Mouse (Mus musculus): Measurements from ENCODE around the gene Slc5a2. TPM values are rescaled to one million over a fixed set of nuclear protein-coding genes. Genes with fewer than 3 reads are reported as not detected.

Slc5a2 gene
- total and polyA plus RNA-seq, 3 experiments: 0.21 TPM; not detected in 2

DNA sequence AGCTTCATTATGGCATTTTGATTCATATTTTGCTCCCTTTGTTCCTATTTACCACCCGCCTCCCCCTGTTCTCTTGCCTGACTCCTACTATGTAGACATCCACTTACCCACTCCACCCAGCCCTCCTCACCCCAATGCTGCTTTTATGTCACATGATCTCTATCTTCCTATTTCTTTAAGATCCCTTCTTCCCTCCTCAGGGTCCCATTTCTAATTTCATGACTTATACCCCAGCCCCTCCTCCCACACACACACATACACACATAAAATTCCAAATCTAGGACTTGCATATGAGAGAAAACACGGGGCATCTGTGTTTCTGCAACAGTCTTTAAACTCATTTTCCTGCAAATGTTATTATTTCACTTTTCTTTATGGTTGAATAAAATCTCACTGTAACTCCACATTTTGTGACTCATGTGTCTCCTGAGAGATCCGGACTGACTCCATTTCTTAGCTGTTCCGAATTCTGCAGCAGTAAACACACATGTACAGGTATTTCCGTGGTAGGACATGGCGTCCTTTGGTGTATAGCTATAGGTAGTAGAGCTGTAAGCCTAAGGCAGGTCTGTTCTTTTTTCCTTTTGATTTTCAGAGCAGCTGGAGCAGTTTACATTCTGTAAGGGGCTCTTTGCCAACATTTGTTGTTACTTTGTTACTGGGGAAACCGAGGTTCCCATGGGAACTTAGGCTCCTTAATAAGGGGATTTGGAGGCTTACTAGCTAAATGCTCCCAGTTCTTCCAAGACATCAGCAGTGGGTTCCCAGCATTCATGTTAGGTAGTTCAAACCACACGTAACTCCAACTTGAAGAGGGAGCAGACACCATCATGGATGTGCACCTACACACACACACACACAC is 33.3 kb downstream of the Slc5a2 start:
- H3K9ac ChIP-seq (ENCODE audit: insufficient read depth, low read depth): peak overlapping the region; percentile 72; the same call in 1 of the 2 replicates
- in situ Hi-C loops (cut with MboI; ENCODE audit: low pct_ligation_motif_present, low pct_unique_long_range_greater_than_20kb, low sequenced_read_pairs): no loop called here
- H3K36me3 ChIP-seq (replicated peaks in 1 of 2; ENCODE audit: control insufficient read depth in 1 of 2, insufficient read depth in 1 of 2, low read length in 1 of 2): peaks cover 0 to 15% of the 10 kb centered on the region in 2 experiments
- peak overlapping the region; percentile 88; the same call in 1 of the 2 replicates for H3K4me2 ChIP-seq (ENCODE audit: insufficient read depth, low read depth, poor library complexity, severe bottlenecking)
- no peaks in the 10 kb centered on the region for H3K9me3 ChIP-seq (replicated peaks; ENCODE audit: low read length)
- peak overlapping the region; percentile 60 to 80 (median 74) for H3K4me3 ChIP-seq (replicated peaks in 1 of 3; ENCODE audit: low read depth in 2 of 3, low read length in 2 of 3, poor library complexity in 1 of 3)
- peaks cover 29% of the 10 kb centered on the region for H3K27me3 ChIP-seq (replicated peaks)
- TF ChIP-seq MEF2A (IDR thresholded peaks at IDR 0.05; ENCODE audit: borderline replicate concordance, low read depth, low read length): no peak
- TF ChIP-seq SIN3A (IDR thresholded peaks at IDR 0.05; ENCODE audit: low read length): no peak
- no peak for TF ChIP-seq TCF12 (IDR thresholded peaks at IDR 0.05; ENCODE audit: low read depth, low read length)
- no peak for TF ChIP-seq JUN (IDR thresholded peaks at IDR 0.05; ENCODE audit: insufficient read depth, low read depth, low read length)
- no peak for TF ChIP-seq TBP (conservative IDR thresholded peaks at IDR 0.05; ENCODE audit: low read depth, low read length)
- TF ChIP-seq HCFC1 (IDR thresholded peaks at IDR 0.05; ENCODE audit: low read depth, low read length): no peak
- TF ChIP-seq USF2 (conservative IDR thresholded peaks at IDR 0.05; ENCODE audit: low read depth, low read length): no peak
- TF ChIP-seq GABPA (IDR thresholded peaks at IDR 0.05; ENCODE audit: insufficient replicate concordance, low read depth, low read length): no peak
- no peak for TF ChIP-seq BHLHE40 (IDR thresholded peaks at IDR 0.05; ENCODE audit: low read depth, low read length)
- dilution Hi-C loops (cut with MboI; ENCODE audit: extremely low pct_ligation_motif_present, extremely low pct_unique_long_range_greater_than_20kb, low sequenced_read_pairs): no loop called here
- no peak for DNase-seq (ENCODE audit: extremely low read depth)
- H3K79me2 ChIP-seq (replicated peaks; ENCODE audit: control insufficient read depth, extremely low read depth, insufficient read depth, poor library complexity, severe bottlenecking): no peaks in the 10 kb centered on the region
- H3K4me1 ChIP-seq (ENCODE audit: control insufficient read depth in 1 of 2, insufficient read depth in 2 of 2): peaks cover 4 to 20% of the 10 kb centered on the region in 2 experiments; a peak in 3 of 4 replicates
- H3K27ac ChIP-seq (ENCODE audit: insufficient read depth, low read depth): no peak overlapping the region

DNA sequence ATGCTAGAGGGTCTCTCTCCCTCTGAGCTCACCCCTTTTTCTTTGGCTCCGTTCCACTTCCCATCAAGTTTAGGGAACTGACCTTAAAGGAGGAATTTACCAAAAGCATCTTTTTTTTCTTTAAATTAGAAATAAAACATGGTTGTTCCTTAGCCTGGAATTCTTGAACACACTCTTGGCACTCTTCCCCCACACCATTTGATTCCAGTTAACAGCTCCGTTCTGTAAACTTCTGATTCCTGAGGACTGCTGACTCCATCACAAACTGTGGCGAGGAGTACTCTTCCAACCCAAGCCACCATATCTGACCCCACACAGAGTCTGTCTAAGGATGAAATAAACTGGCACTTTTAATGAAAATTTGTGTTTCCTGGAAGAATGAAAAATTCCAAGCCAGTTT is 35.5 kb downstream of the Slc5a2 start:
- no peak for TF ChIP-seq CTCF (conservative IDR thresholded peaks at IDR 0.05 in 1 of 2, IDR thresholded peaks at IDR 0.05 in 1 of 2; ENCODE audit: low read depth in 2 of 2, low read length in 2 of 2)
- no peak for TF ChIP-seq MXI1 (IDR thresholded peaks at IDR 0.05; ENCODE audit: low read depth, low read length)
- no peak for TF ChIP-seq NELFE (IDR thresholded peaks at IDR 0.05; ENCODE audit: low read depth, low read length)
- no peak for TF ChIP-seq JUN (IDR thresholded peaks at IDR 0.05; ENCODE audit: insufficient read depth, low read depth, low read length)
- TF ChIP-seq PAX5 (IDR thresholded peaks at IDR 0.05; ENCODE audit: low read length): no peak
- TF ChIP-seq ZC3H11A (IDR thresholded peaks at IDR 0.05; ENCODE audit: low read depth, low read length): no peak
- no peak for TF ChIP-seq RCOR1 (conservative IDR thresholded peaks at IDR 0.05; ENCODE audit: low read depth, low read length)
- TF ChIP-seq GABPA (IDR thresholded peaks at IDR 0.05; ENCODE audit: insufficient replicate concordance, low read depth, low read length): no peak
- TF ChIP-seq ETS1 (conservative IDR thresholded peaks at IDR 0.05; ENCODE audit: low read depth, low read length): no peak
- TF ChIP-seq IRF4 (IDR thresholded peaks at IDR 0.05; ENCODE audit: low read depth, low read length): no peak
- TF ChIP-seq ZKSCAN1 (IDR thresholded peaks at IDR 0.05; ENCODE audit: borderline replicate concordance, low read depth, low read length): no peak
- no peak for TF ChIP-seq NRF1 (IDR thresholded peaks at IDR 0.05; ENCODE audit: low read depth, low read length)
- TF ChIP-seq ZMIZ1 (IDR thresholded peaks at IDR 0.05; ENCODE audit: low read depth, low read length): no peak
- no peak for TF ChIP-seq TCF12 (IDR thresholded peaks at IDR 0.05; ENCODE audit: low read depth, low read length)
- no peak for TF ChIP-seq ELF1 (IDR thresholded peaks at IDR 0.05; ENCODE audit: low read depth, low read length)
- no peak for TF ChIP-seq SMC3 (IDR thresholded peaks at IDR 0.05; ENCODE audit: low read depth, low read length)
- H3K4me3 ChIP-seq (replicated peaks in 1 of 3; ENCODE audit: low read depth in 2 of 3, low read length in 2 of 3, poor library complexity in 1 of 3): no peak overlapping the region
- DNase-seq (ENCODE audit: extremely low read depth): no peak
- no peaks in the 10 kb centered on the region for H3K79me2 ChIP-seq (replicated peaks; ENCODE audit: control insufficient read depth, extremely low read depth, insufficient read depth, poor library complexity, severe bottlenecking)
- in situ Hi-C loops (cut with MboI; ENCODE audit: low pct_ligation_motif_present, low pct_unique_long_range_greater_than_20kb, low sequenced_read_pairs): no loop called here
- no peak overlapping the region for H3K9ac ChIP-seq (ENCODE audit: insufficient read depth, low read depth)
- H3K27me3 ChIP-seq (replicated peaks): peaks cover 36% of the 10 kb centered on the region
- H3K9me3 ChIP-seq (replicated peaks; ENCODE audit: low read length): no peaks in the 10 kb centered on the region
- no peak overlapping the region for H3K27ac ChIP-seq (ENCODE audit: insufficient read depth, low read depth)
- no peak overlapping the region for H3K4me2 ChIP-seq (ENCODE audit: insufficient read depth, low read depth, poor library complexity, severe bottlenecking)
- peaks cover 0 to 3% of the 10 kb centered on the region in 2 experiments for H3K36me3 ChIP-seq (replicated peaks in 1 of 2; ENCODE audit: control insufficient read depth in 1 of 2, insufficient read depth in 1 of 2, low read length in 1 of 2)
- dilution Hi-C loops (cut with MboI; ENCODE audit: extremely low pct_ligation_motif_present, extremely low pct_unique_long_range_greater_than_20kb, low sequenced_read_pairs): no loop called here
- peaks cover 4 to 20% of the 10 kb centered on the region in 2 experiments; a peak in 3 of 4 replicates for H3K4me1 ChIP-seq (ENCODE audit: control insufficient read depth in 1 of 2, insufficient read depth in 2 of 2)
